Mouse (Mus musculus) MEL (cell line): ENCODE data around the gene Gm20388.

Source experiments
- CTCF ChIP-seq, 3 experiments: IDR thresholded peaks in 2 of 3; conservative IDR thresholded peaks in 1 of 3; 2 replicates each; pipeline ENCODE4 v1.5.1; 2011 to 2012; ENCODE audit warnings: low read length in 3 of 3, low read depth in 2 of 3, mild to moderate bottlenecking in 2 of 3, improper control_type of control experiment in 1 of 3, inconsistent platforms in 1 of 3, mixed read lengths in 1 of 3, moderate library complexity in 1 of 3; ENCODE audit not compliant: control insufficient read depth in 1 of 3, insufficient read depth in 1 of 3, poor library complexity in 1 of 3, severe bottlenecking in 1 of 3
- EP300 ChIP-seq, 2 experiments: IDR thresholded peaks; 2 replicates each; pipeline ENCODE4 v1.6.1; 2011; ENCODE audit warnings: improper control_type of control experiment in 2 of 2, low read length in 2 of 2, low read depth in 1 of 2, mild to moderate bottlenecking in 1 of 2
- GATA1 ChIP-seq: IDR thresholded peaks from 2 replicates; pipeline ENCODE4 v1.6.1; 2011; ENCODE audit warnings: low read depth, low read length, improper control_type of control experiment
- MAX ChIP-seq: IDR thresholded peaks from 2 replicates; pipeline ENCODE4 v1.6.1; 2011; ENCODE audit warnings: low read length, improper control_type of control experiment
- NELFE ChIP-seq: IDR thresholded peaks from 2 replicates; pipeline ENCODE4 v1.6.1; 2011; ENCODE audit warnings: low read depth, low read length, improper control_type of control experiment
- POLR2A ChIP-seq, 2 experiments: IDR thresholded peaks; 2 replicates each; pipeline ENCODE4 v1.6.1; 2011 to 2012; ENCODE audit warnings: low read length in 2 of 2, mild to moderate bottlenecking in 2 of 2, control low read depth in 1 of 2, improper control_type of control experiment in 1 of 2, low read depth in 1 of 2, moderate library complexity in 1 of 2; ENCODE audit not compliant: control insufficient read depth in 1 of 2, insufficient read depth in 1 of 2, poor library complexity in 1 of 2
- POLR2AphosphoS2 ChIP-seq: IDR thresholded peaks from 2 replicates; pipeline ENCODE4 v1.6.1; 2011; ENCODE audit warnings: low read length, improper control_type of control experiment
- POLR2AphosphoS5 ChIP-seq: IDR thresholded peaks from 2 replicates; pipeline ENCODE4 v1.6.1; 2012; ENCODE audit warnings: low read depth, borderline replicate concordance, mild to moderate bottlenecking, inconsistent platforms, low read length, moderate library complexity, mixed read lengths
- SMC3 ChIP-seq: IDR thresholded peaks from 2 replicates; pipeline ENCODE4 v1.6.1; 2011; ENCODE audit warnings: low read depth, low read length, improper control_type of control experiment
- TCF12 ChIP-seq: IDR thresholded peaks from 2 replicates; pipeline ENCODE4 v1.6.1; 2014; ENCODE audit warnings: low read depth, mild to moderate bottlenecking, inconsistent platforms, low read length, improper control_type of control experiment, moderate library complexity
- USF2 ChIP-seq, 2 experiments: IDR thresholded peaks; 2 replicates each; pipeline ENCODE4 v1.6.1; 2011 to 2012; ENCODE audit warnings: improper control_type of control experiment in 2 of 2, low read length in 2 of 2, borderline replicate concordance in 1 of 2, inconsistent platforms in 1 of 2, low read depth in 1 of 2, mild to moderate bottlenecking in 1 of 2; ENCODE audit not compliant: insufficient read depth in 1 of 2
- ZC3H11A ChIP-seq: IDR thresholded peaks from 2 replicates; pipeline ENCODE4 v1.6.1; 2012; ENCODE audit warnings: low read depth, mild to moderate bottlenecking, inconsistent platforms, low read length, improper control_type of control experiment
- ZNF384 ChIP-seq: IDR thresholded peaks from 2 replicates; pipeline ENCODE4 v1.6.1; 2012; ENCODE audit warnings: low read depth, mild to moderate bottlenecking, inconsistent platforms, low read length, improper control_type of control experiment

GRCm38 (mm10) chr8:124370422-124371183 is 4460.0 kb downstream of the Gm20388 start:
- TF ChIP-seq POLR2AphosphoS5 (no peak), POLR2A (IDR thresholded peaks at IDR 0.05; ENCODE audit: control insufficient read depth in 1 of 2, insufficient read depth in 1 of 2, low read depth in 1 of 2, low read length in 2 of 2, poor library complexity in 1 of 2) (no peak), CTCF (IDR thresholded peaks at IDR 0.05 in 2 of 3, conservative IDR thresholded peaks at IDR 0.05 in 1 of 3; ENCODE audit: control insufficient read depth in 1 of 3, insufficient read depth in 1 of 3, low read depth in 2 of 3, low read length in 3 of 3, poor library complexity in 1 of 3, severe bottlenecking in 1 of 3) (no peak), TCF12 (no peak), ZNF384 (no peak), SMC3 (no peak), EP300 (IDR thresholded peaks at IDR 0.05; ENCODE audit: low read depth in 1 of 2, low read length in 2 of 2) (no peak), ZC3H11A (no peak), NELFE (no peak), GATA1 (no peak), USF2 (IDR thresholded peaks at IDR 0.05; ENCODE audit: borderline replicate concordance in 1 of 2, insufficient read depth in 1 of 2, low read depth in 1 of 2, low read length in 2 of 2) (no peak), POLR2AphosphoS2 (no peak), MAX (no peak)
